Mouse (Mus musculus): ENCODE data around the gene Spsb4.
A peak's percentile ranks its signal among the peaks of the same experiment; 100 is the strongest.

GRCm38 (mm10) chr9:96899004-96899403 is 119.6 kb downstream of the Spsb4 start:
- no peak for TF ChIP-seq POLR2A (IDR thresholded peaks at IDR 0.05; ENCODE audit: insufficient read length, low read depth)
- TF ChIP-seq MYOD1 (IDR thresholded peaks at IDR 0.05; ENCODE audit: control insufficient read depth in 1 of 3, insufficient read length in 2 of 3, low read depth in 2 of 3), result peak in 1 of 3 experiments; percentile 57
- TF ChIP-seq USF1 (IDR thresholded peaks at IDR 0.05; ENCODE audit: low read depth), result no peak
- no peak for TF ChIP-seq REST (IDR thresholded peaks at IDR 0.05; ENCODE audit: insufficient read depth, insufficient read length)
- no peak for TF ChIP-seq E2F4 (IDR thresholded peaks at IDR 0.05; ENCODE audit: insufficient read depth)
- TF ChIP-seq TCF12 (IDR thresholded peaks at IDR 0.05; ENCODE audit: insufficient read depth, poor library complexity, severe bottlenecking), result no peak
- no peak for TF ChIP-seq MAX (IDR thresholded peaks at IDR 0.05; ENCODE audit: low read depth)
- no peak for TF ChIP-seq TCF3 (IDR thresholded peaks at IDR 0.05; ENCODE audit: insufficient read length, low read depth)
